Mouse (Mus musculus) ES-Bruce4 (cell line): ENCODE measurements around the gene Dnaja4.

Experiments
- CTCF ChIP-seq: IDR thresholded peaks from one replicate; pipeline ENCODE4 v1.8.1; 2011; ENCODE audit warnings: low read depth, low read length
- POLR2A ChIP-seq: IDR thresholded peaks from one replicate; pipeline ENCODE4 v1.8.1; 2011; ENCODE audit warnings: low read length; ENCODE audit not compliant: insufficient read depth

- TF ChIP-seq CTCF = no peak
- TF ChIP-seq POLR2A = no peak
These were observed 30.2 kb upstream of the Dnaja4 start for GRCm38 (mm10) chr9:54668455-54668854.
